Mouse (Mus musculus): Measurements from ENCODE around the gene Gm49387.
A peak's percentile ranks its signal among the peaks of the same experiment; 100 is the strongest.
"Not testable (repeated sequence)": the region's sequence is repeated elsewhere in the genome, so short reads cannot be mapped to it uniquely, and the experiment has no call there.

The Gm49387 gene

DNA sequence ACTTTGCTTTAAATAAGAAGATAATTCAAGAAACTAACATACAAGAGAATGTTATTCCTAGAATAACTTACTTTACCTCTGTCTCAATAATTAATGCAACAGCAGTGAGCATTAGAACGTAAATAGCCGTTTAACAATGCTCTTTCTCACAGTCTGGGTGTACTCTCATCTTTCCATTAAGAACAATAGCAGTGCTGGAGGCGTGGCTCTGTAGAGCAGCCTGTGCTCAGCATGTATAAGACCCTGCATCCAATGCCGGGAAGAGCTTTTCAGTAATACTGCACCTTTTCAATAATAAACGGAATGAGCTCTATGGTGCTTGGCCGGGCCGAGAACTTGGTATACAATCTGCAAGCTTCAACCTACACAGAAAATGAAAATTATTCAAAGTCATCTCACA is 10.0 kb downstream of the Gm49387 start:
- no peak for DNase-seq

DNA sequence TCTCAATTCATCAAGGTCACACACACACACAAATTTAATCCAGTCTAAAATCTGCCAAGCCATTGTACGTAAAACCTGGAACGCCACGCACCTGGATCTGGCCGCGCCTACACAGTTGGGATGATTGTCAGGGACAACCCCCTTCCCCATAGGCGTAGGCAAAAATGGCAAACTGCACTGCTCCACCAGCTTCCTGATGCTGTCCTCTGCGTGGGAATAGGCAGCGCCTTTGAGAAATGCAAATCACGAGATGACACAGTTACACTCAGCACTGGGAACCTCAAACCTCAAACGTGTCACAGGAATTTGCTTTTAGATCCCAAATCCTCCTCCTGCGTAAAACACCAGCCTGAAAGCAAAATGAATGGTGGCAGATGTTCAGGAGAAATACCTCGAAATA is 17.9 kb downstream of the Gm49387 start:
- no peak for DNase-seq

GRCm38 (mm10) chr14:31620591-31621223 is 20.0 kb downstream of the Gm49387 start:
- no peak for DNase-seq

- no peak for DNase-seq
These were observed 22.7 kb downstream of the Gm49387 start for GRCm38 (mm10) chr14:31617997-31618396.

GRCm38 (mm10) chr14:31617204-31617603 is 23.5 kb downstream of the Gm49387 start:
- DNase-seq, result no peak

DNA sequence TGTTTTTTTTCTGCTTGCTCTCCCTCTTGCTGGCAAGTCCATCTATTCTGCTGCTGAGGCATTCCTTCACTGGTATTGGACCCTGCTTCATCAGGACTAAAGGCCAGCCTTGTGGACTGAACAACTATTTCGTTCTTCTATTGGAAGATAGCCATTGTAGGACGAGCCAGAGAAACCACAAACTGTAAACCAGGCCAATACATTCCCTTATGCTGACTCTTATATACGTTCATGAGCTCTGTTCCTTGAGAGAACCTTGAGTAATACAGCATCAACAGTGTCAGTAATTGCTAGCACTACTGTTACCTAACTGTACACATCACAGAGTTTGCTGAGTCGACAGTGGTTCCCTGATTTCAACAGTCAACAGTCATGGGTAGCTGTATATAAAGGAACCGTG is 27.0 kb downstream of the Gm49387 start:
- no peak for DNase-seq

DNA sequence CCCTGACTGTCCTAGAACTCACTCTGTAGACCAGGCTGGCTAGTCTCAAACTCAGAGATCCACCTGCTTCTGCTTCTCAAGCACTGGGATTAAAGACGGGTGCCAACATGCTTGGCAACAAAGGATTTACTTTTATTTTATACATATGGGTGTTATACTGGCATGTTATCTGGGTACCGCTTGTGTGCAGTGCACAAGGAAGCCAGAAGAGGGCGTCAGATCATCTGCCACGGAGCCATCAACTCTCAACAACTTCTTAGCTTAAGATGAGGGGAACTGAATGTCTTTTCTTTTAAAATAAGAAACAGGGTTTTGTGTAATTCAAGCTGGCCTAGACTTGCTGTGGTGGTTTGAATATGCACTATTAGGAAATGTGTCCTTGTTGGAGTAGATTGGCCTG is 28.7 kb downstream of the Gm49387 start:
- DNase-seq, result no peak

GRCm38 (mm10) chr14:31605514-31605913 is 35.2 kb downstream of the Gm49387 start:
- DNase-seq, result peak; percentile 14 to 49

DNA sequence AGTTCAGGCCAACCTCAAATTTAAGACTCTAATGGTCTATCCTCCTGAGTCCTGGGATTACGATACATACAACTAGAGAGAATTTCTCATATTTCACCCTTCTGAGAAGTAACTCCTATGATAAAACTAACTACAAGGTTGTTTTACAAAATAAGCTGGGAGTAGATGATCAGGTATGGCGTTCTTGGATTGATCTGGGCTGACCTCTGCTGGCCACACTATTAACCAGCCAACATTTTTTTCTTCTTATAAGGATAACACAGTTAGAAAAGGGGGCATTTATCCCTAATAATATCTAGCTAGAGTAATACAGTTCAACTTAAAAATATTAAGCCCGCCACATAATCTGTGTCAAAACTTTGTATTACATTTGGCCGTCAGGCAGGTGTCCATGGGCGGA is 35.8 kb downstream of the Gm49387 start:
- peak; percentile 70 to 73 for DNase-seq

DNA sequence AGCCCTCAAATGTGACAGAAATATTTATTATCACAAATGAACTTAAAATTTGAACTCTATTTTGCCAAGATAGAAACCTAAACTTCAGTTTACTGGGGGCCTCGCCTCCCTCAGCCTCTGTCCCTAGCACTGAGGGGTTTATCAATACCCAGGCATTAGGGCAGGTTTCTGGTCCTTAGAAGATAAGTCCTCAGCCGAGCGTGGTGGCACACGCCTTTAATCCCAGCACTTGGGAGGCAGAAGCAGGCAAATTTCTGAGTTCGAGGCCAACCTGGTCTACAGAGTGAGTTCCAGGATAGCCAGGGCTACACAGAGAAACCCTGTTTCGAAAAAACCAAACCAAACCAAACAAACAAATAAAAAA is 38.1 kb downstream of the Gm49387 start:
- not testable (repeated sequence) for DNase-seq

DNA sequence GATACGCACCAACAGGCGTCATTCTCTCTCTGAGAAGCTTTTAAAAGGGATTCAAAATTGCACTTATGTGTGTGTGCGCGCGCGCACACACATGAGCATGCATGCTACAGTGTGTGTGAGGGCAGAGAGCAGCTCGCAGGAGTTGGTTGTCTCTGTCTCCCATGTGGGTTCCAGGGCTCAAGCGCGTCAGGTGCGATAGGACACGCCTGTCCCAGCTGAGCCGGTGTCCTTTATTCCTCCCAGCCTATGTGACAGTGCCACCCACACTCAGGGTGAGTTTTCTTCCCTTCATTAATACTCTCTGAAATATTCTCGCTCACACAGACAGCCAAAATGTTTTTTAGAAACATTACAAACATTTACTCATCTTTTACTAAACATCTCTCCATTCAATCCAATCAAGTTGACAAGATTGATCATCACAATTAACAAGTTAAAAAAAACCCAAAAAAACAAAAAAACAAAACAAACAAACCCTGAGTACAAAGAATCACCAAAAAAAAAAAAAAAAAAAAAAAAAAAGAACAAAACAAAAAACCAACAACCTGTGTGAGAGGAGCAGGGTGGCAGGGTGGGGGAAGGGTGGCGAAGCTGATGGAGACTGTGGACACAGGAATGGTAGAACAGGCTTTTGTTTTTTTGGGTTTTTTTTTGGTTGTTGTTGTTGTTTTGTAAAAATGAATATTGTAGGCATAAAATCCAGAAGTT is 38.6 kb downstream of the Gm49387 start:
- DNase-seq, result no peak

- DNase-seq, result no peak
These were observed 43.2 kb downstream of the Gm49387 start for GRCm38 (mm10) chr14:31597446-31597845.

DNA sequence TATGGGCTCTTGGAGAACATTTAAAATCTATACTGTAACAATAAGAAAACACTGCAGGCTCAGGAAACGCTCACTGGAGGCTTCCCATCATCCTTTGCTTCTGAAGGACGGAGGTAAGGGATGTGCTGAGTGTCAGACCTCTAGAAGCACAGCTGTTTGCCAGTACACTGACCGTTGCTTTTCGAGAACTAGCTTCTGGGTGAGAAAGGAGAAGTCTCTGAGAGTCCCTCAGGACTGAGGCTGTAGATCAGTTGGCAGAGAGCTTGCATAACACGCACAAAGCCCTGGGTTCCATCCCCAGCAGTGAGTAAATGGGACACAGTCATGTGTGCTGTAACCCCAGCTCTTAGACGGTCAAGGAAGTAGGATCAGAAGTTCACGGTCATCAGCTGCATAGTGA is 44.3 kb downstream of the Gm49387 start:
- no peak for DNase-seq

GRCm38 (mm10) chr14:31594693-31595092 is 46.0 kb downstream of the Gm49387 start:
- no peak for DNase-seq

DNA sequence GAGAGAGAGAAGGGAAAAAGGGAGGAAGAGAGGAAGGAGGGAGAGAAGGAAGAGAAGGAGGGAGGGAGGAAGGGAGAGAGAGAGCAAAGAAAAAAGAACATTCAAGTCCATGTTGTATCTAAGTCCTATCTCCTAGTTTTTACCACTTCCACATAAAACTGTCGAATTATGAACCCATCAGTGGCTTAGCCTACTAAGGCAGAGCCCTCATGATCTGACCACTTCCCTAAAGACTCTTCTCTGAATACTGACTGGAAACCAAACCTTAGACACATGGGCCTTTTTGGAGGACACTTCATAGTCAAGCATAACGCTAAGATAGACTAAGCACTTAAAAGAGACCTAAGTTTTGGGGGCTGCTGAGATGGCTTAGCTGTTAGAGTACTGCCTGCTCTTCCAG is 47.6 kb downstream of the Gm49387 start:
- DNase-seq, result no peak

GRCm38 (mm10) chr14:31591243-31591642 is 49.4 kb downstream of the Gm49387 start, which contains the start of gene Colq:
TSS of gene Colq (minus strand) at chr14:31591343.
- DNase-seq, result no peak

DNA sequence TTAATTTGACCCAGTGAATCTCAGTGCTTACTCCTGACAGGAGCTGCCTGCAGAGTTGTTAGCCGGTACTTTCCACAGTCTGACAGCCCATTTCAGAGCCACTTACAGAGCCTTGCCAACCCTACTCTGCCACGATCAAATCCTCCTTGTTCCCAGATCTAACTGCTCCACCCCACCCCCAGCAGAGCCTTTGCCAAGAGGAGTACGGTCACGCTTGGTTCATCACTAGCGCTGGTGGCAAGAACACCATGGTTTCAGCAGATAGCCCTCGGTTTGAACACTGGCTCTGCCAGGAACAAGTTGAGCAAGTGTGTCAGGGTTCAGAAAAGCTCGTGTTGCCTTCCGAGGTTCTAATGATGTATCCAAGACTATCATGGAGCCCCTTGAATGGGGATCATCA is 54.2 kb downstream of the Gm49387 start:
- DNase-seq, result no peak

GRCm38 (mm10) chr14:31583082-31583481 is 57.6 kb downstream of the Gm49387 start:
- no peak for DNase-seq

- peak; percentile 37 to 54 for DNase-seq
These were observed 62.5 kb downstream of the Gm49387 start for GRCm38 (mm10) chr14:31577966-31578735.

- DNase-seq, result peak; percentile 64 to 69
These were observed 63.6 kb downstream of the Gm49387 start for GRCm38 (mm10) chr14:31576846-31577697.

DNA sequence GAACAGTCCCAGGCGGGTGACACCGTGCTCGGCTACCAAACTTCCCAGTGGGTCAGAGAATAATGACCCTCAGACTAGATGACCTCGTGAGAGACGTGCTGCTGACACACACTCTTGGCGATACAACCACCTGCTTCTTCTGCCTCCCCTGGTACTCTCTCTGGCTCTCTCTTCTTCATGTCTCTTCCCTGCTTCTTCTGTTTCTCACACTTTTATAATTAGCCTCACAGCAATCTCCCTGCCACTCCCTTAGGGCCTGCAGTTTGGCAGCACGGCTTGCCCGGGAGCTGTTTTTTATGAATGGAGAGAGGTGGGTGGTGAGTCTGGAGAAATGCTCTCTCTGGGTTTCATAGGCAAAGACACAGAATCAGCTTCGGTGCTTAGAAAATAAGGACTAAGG is 64.8 kb downstream of the Gm49387 start:
- DNase-seq, result no peak

GRCm38 (mm10) chr14:31574903-31575665 is 65.6 kb downstream of the Gm49387 start:
- DNase-seq, result no peak
